Mouse (Mus musculus) G1E (cell line): ENCODE measurements at regions not wholly inside any gene's neighbourhood (a gene's known extent, or its start where the extent isn't known, plus 50 kb on each side); places are given as distances from the start of the nearest gene placed in this dataset.

Source experiments
- ATAC-seq: 2 replicates; pipeline ENCODE4 v1.8.0; 2016; ENCODE audit warnings: mild to moderate bottlenecking; ENCODE audit not compliant: insufficient number of reproducible peaks, poor library complexity, low FRiP score, severe bottlenecking; ENCODE audit errors: extremely low read depth
- DNase-seq: peaks from one replicate; pipeline ENCODE4 v3.0.0; 2012; ENCODE audit warnings: low spot score
- H3K27me3 ChIP-seq: 2 replicates; pipeline ENCODE4 v1.6.1; 2012; ENCODE audit warnings: mild to moderate bottlenecking, low read length, inconsistent platforms; ENCODE audit not compliant: insufficient read depth
- H3K36me3 ChIP-seq: replicated peaks from 2 replicates; pipeline ENCODE3; 2012; ENCODE audit warnings: mild to moderate bottlenecking, inconsistent platforms
- H3K4me1 ChIP-seq: 2 replicates; pipeline ENCODE4 v1.6.1; 2012; ENCODE audit warnings: low read depth, low read length, inconsistent platforms, mixed read lengths; ENCODE audit not compliant: insufficient read depth
- H3K4me3 ChIP-seq: 2 replicates; pipeline ENCODE4 v1.5.1; 2012; ENCODE audit warnings: low read depth, mild to moderate bottlenecking, inconsistent platforms, low read length, moderate library complexity, mixed read lengths
- H3K9me3 ChIP-seq: replicated peaks from 2 replicates; pipeline ENCODE4 v1.6.1; 2012; ENCODE audit warnings: inconsistent platforms
- CTCF ChIP-seq: IDR thresholded peaks from 2 replicates; pipeline ENCODE4 v1.5.1; 2012; ENCODE audit warnings: low read depth, low read length, inconsistent platforms, mixed read lengths
- GATA1 ChIP-seq: IDR thresholded peaks from 2 replicates; pipeline ENCODE4 v1.6.1; 2012; ENCODE audit warnings: borderline replicate concordance, low read length, inconsistent platforms, mixed read lengths
- GATA2 ChIP-seq: IDR thresholded peaks from 2 replicates; pipeline ENCODE4 v1.6.1; 2012; ENCODE audit warnings: low read depth, low read length, inconsistent platforms, borderline replicate concordance
- POLR2AphosphoS5 ChIP-seq: IDR thresholded peaks from 2 replicates; pipeline ENCODE4 v1.6.1; 2012; ENCODE audit warnings: low read depth, low read length, inconsistent platforms; ENCODE audit not compliant: insufficient replicate concordance
- TAL1 ChIP-seq: conservative IDR thresholded peaks from 2 replicates; pipeline ENCODE4 v1.6.1; 2012; ENCODE audit warnings: low read depth, low read length, inconsistent platforms, mixed read lengths

DNA sequence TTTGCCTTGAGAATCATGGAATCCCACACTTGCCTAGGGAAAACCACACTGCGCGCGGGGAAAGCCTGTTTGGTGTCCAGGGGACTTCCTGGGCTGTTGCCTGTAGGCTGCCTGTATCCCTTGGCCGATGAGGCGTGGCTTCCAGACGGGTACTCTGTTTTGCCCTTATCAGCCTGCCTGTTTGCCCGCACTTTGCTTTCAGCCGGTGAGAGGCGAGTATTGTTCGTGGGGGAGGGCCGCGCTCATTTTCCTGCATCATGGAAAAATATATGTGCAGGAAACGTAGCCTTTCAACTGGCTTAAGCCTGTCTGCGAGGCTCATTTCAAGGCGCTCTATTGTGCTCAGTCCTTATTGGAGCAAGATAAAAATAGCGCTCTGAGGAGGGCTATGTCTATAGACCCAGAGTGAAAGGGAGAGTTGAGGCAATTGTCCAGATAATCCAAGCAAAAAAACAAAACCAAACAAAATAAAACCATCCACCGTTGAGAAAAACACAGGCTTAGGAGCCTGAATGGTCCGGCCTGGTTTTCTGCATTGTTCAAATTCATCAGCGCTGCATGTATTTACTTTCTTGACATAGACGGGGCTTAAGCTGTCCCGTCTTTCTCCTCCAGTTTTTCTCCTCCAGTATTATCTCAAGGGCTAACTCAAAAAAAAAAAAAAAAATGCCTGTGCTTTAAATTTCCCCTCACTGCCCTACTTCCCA is 67.9 kb downstream of the Klf5 start:
- no peak for TF ChIP-seq CTCF
- TF ChIP-seq TAL1: no peak
- no peak for TF ChIP-seq GATA2
- no peak for TF ChIP-seq GATA1
- no peak for TF ChIP-seq POLR2AphosphoS5
- peaks cover 39% of the 10 kb centered on the region for H3K9me3 ChIP-seq
- H3K27me3 ChIP-seq: no peaks in the 10 kb centered on the region
- ATAC-seq: no peak
- no peak overlapping the region for H3K4me3 ChIP-seq
- no peaks in the 10 kb centered on the region for H3K4me1 ChIP-seq
- DNase-seq: no peak
- H3K36me3 ChIP-seq: no peaks in the 10 kb centered on the region

DNA sequence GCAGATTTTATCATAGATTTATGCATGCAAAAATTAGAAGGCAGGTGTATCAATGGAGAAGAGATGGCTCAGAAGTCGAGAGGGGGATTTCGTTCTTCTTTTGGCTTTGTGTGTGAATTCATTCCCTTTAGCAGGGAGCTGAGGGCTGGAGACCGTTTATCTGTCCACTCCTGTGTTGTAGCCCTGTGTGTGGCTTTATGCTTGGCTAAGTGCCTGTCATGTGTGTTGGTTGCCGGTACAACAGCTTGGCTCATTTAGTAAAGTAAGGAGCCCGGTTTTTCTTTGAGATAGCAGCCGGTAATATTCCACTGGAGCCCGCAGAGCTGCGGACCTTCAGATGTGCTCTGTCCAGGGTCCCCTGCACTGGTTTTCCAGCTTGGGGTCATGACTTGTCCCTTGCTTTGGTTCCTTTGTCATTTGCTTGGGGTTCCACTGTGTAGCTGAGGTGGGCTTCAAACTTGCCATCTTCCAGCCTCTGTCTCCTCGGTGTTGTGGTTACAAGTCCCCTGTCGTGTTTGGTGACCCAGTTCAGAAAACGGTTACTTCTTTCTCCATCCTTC is 68.6 kb downstream of the Klf5 start:
- ATAC-seq (no peak), DNase-seq (no peak)
- no peaks in the 10 kb centered on the region for H3K4me1 ChIP-seq
- no peak overlapping the region for H3K4me3 ChIP-seq
- no peak for TF ChIP-seq GATA1
- no peak for TF ChIP-seq GATA2
- TF ChIP-seq TAL1: no peak
- TF ChIP-seq POLR2AphosphoS5: no peak
- TF ChIP-seq CTCF: no peak
- no peaks in the 10 kb centered on the region for H3K36me3 ChIP-seq
- H3K27me3 ChIP-seq: no peaks in the 10 kb centered on the region
- peaks cover 40% of the 10 kb centered on the region for H3K9me3 ChIP-seq

DNA sequence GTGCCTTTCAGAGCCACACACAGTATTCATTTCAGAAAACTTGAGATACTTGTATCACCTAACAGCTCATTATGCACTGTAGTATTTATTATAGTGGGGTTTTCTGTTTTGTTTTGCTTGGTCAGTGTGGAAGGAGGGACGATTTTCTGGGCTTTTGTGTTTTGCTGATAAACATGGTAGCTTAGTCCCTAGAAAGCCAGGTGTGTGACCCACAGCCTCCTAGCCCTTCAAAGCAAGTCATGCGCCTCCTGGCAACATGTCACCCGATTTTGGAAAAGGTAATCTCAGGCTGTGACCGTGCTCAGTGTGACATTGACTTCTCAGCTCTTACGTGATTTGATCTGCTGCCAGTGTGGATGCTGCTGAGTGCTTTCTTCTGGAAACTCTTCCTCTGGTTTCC is 70.9 kb downstream of the Klf5 start:
- no peaks in the 10 kb centered on the region for H3K36me3 ChIP-seq
- TF ChIP-seq CTCF (no peak), POLR2AphosphoS5 (no peak), GATA1 (no peak), TAL1 (no peak), GATA2 (no peak)
- H3K4me3 ChIP-seq: no peak overlapping the region
- no peaks in the 10 kb centered on the region for H3K27me3 ChIP-seq
- ATAC-seq (no peak), DNase-seq (no peak)
- no peaks in the 10 kb centered on the region for H3K4me1 ChIP-seq
- peaks cover 43% of the 10 kb centered on the region for H3K9me3 ChIP-seq

DNA sequence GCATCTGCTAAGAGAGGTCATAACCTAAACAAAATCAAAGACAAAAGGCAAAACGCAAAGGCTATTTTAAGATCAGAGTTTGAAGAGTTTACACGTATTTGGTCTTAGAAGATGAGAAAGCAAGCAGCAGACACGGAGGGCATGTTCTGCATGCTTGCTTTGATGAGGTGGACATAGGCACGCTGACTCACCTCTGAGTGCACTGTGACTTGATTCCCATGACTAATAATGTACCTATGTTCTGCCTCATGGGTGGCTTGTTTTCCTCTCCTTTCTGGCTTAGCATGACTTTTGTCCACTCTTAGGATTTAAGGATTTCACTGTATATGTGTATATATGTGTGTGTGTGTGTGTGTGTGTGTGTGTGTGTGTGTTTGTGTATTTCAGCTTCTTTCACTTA is 75.2 kb downstream of the Klf5 start:
- DNase-seq (no peak), ATAC-seq (no peak)
- H3K9me3 ChIP-seq: peaks cover 44% of the 10 kb centered on the region
- H3K36me3 ChIP-seq: no peaks in the 10 kb centered on the region
- no peaks in the 10 kb centered on the region for H3K27me3 ChIP-seq
- TF ChIP-seq GATA2: no peak
- no peak for TF ChIP-seq POLR2AphosphoS5
- no peak for TF ChIP-seq CTCF
- no peak for TF ChIP-seq TAL1
- no peak for TF ChIP-seq GATA1
- no peaks in the 10 kb centered on the region for H3K4me1 ChIP-seq
- H3K4me3 ChIP-seq: no peak overlapping the region

DNA sequence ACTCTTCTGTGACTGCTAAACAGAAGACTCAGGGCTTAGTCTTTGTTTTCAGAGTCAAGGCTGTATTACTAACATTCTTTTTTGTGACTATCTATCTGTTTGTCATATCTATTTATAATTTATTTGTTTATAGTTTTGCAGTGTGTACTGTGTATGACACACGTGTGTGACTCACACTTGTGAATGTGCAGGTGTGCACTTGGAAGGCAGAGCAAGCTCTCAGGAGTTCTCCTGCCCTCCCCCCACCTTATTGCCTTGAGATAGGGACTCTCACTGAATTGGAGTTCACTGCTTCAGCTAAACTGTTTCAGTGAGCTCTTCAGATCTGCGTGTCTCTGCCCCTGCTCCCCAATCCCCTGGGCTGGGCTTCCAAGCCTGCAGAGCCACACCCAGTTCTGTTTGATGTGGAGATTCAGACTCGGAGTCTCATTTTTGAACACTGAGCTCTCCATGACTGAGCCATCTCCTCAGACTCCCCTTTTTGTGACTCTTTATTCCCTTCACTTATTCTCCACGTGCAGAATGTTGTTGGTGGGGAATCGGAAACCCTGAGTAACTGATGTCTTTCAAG is 76.6 kb downstream of the Klf5 start:
- H3K4me3 ChIP-seq: no peak overlapping the region
- H3K36me3 ChIP-seq: no peaks in the 10 kb centered on the region
- H3K27me3 ChIP-seq: no peaks in the 10 kb centered on the region
- ATAC-seq (no peak), DNase-seq (no peak)
- no peaks in the 10 kb centered on the region for H3K4me1 ChIP-seq
- TF ChIP-seq GATA1 (no peak), POLR2AphosphoS5 (no peak), CTCF (no peak), GATA2 (no peak), TAL1 (no peak)
- H3K9me3 ChIP-seq: peaks cover 47% of the 10 kb centered on the region

DNA sequence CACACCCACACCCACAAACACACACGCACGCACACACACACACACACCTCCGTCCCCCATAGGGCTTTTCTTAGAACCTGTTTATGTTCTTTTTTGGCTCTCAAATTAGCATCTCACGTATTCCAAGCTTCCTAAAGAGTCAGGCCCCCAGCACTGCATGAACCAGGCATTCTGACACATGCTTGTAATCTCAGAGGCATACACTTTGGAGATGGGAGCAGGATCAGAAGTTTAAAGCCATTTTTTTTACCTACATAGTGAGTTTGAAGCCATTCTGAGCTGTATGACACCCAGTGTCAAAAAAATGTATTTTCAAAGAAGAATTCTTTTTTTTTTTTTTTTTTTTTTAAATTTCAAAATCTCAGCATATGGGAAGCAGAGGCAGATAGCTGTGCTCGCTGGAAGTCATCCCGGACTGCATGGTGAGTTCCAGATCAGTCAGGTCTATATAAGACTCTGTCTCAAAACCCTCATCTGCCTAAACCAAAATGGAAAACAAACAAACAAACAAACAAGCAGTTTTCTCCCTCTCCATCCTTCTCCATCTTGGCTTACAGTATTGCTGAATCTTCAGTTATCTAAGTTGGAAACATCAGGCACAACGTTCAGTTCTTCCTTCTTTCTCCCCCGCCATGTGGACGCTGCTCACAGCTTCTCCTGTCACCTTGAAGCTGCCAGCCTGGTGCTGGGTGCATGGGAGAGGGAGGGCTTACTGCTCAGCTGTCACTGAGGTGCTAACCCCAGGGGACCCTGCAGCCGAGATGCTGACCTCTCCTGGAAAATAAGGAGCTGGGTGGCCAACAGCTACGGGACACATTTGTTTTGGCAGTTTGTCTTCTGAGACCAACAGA is 78.4 kb downstream of the Klf5 start:
- ATAC-seq (no peak), DNase-seq (no peak)
- H3K36me3 ChIP-seq: no peaks in the 10 kb centered on the region
- H3K4me3 ChIP-seq: no peak overlapping the region
- peaks cover 54% of the 10 kb centered on the region for H3K9me3 ChIP-seq
- H3K4me1 ChIP-seq: no peaks in the 10 kb centered on the region
- no peak for TF ChIP-seq GATA1
- no peak for TF ChIP-seq GATA2
- no peak for TF ChIP-seq POLR2AphosphoS5
- TF ChIP-seq TAL1: no peak
- no peak for TF ChIP-seq CTCF
- H3K27me3 ChIP-seq: no peaks in the 10 kb centered on the region
